Mouse (Mus musculus) liver, embryonic 14.5 days (tissue): ENCODE measurements around the gene Rps16.

Source experiments
- CTCF ChIP-seq: IDR thresholded peaks from 2 replicates; pipeline ENCODE4 v1.5.1; 2016; ENCODE audit warnings: antibody characterized with exemption, low read depth, control low read depth
- EP300 ChIP-seq: IDR thresholded peaks from 2 replicates; pipeline ENCODE4 v1.6.1; 2016; ENCODE audit warnings: antibody characterized with exemption, low read depth

DNA sequence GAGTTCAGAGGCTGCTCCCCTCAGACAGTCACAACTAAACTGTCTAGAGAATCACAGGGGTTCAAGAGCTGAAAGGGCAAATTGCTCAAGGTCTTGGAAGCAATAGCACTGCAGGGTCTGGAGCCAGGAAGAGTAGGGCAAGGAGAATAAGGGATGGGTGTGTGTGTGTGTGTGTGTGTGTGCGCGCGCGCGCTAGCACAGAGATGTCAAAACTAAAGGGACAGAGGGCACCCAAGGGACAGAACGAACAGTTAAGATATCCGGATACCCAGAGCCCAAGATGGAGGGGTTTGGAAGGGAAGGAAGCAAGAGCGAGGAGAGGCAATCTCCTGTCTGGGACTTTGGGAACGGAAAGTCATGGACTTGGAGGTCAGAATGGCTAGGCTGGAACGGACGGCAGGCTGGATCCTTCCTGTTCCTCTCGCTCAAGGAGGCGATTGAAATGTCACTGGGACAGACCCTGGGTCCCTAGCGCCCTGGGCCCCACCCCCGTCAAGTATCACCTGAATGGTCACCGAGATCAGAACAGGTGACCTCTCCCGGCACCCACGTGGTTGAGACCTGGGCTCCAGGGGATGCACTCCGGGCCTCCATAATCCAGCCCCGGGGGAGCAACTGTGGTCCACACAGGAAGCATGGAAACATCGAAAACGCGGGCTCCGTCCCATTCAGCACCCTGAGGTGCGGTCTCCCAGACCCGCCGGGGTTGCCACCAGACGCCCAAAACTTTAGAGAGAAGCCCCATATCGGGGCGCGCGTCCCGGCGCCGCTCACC is 39.1 kb upstream of the Rps16 start:
- TF ChIP-seq CTCF (no peak), EP300 (no peak)
